Mouse (Mus musculus) small intestine, adult 2 months (tissue): ENCODE measurements around the gene Rnf214. TPM values are rescaled to one million over a fixed set of nuclear protein-coding genes. Genes with fewer than 3 reads are reported as not detected.
"Not testable (repeated sequence)": the region's sequence is repeated elsewhere in the genome, so short reads cannot be mapped to it uniquely, and the experiment has no call there.

Experiments
- H3K27ac ChIP-seq: fragments of 200-500 bp; 2 replicates; pipeline ENCODE4 v1.5.1; 2012; ENCODE audit warnings: low read depth, low read length, control low read depth, inconsistent platforms; ENCODE audit not compliant: insufficient read depth
- H3K27me3 ChIP-seq: fragments of 200-500 bp; 2 replicates; pipeline ENCODE4 v1.6.1; 2012; ENCODE audit warnings: mild to moderate bottlenecking, moderate library complexity, low read length, inconsistent platforms; ENCODE audit not compliant: control insufficient read depth, insufficient read depth
- H3K36me3 ChIP-seq: fragments of 200-500 bp; 2 replicates; pipeline ENCODE4 v1.6.1; 2012; ENCODE audit warnings: mild to moderate bottlenecking, low read length, control low read depth, inconsistent platforms; ENCODE audit not compliant: control insufficient read depth, insufficient read depth
- H3K4me1 ChIP-seq: fragments of 200-500 bp; 2 replicates; pipeline ENCODE4 v1.6.1; 2012; ENCODE audit warnings: low read length, inconsistent platforms, mixed read lengths; ENCODE audit not compliant: control insufficient read depth, insufficient read depth, insufficient read length
- H3K4me3 ChIP-seq: fragments of 200-500 bp; 2 replicates; pipeline ENCODE4 v1.5.1; 2012; ENCODE audit warnings: low read depth, mild to moderate bottlenecking, control low read depth, inconsistent platforms, low read length, moderate library complexity
- CTCF ChIP-seq: fragments of 200-500 bp; IDR thresholded peaks from 2 replicates; pipeline ENCODE4 v1.5.1; 2012; ENCODE audit warnings: low read depth, mild to moderate bottlenecking, control low read depth, inconsistent platforms, low read length, moderate library complexity, mixed read lengths; ENCODE audit not compliant: insufficient replicate concordance, insufficient read length; ENCODE audit errors: extremely low read depth
- POLR2A ChIP-seq: fragments of 200-500 bp; IDR thresholded peaks from 2 replicates; pipeline ENCODE4 v1.6.1; 2012; ENCODE audit warnings: low read depth, mild to moderate bottlenecking, control low read depth, inconsistent platforms, low read length, moderate library complexity
- WGBS: fragments of 180-500 bp; shearing (Covaris S2); methylation state at CpG from one replicate; pipeline ENCODE4 v1.1.7; 2018; 5-methylcytosine and 5-hydroxymethylcytosine counted together
- polyA plus RNA-seq: library from polyadenylated mRNA; depleted of rRNA; stranded (reverse); fragments of >200 nt; gene quantifications from 2 replicates; pipeline ENCODE4 v1.2.3, GENCODE M21; 2012

The Rnf214 gene
- polyA plus RNA-seq, 1 experiment: 11.4 TPM

DNA sequence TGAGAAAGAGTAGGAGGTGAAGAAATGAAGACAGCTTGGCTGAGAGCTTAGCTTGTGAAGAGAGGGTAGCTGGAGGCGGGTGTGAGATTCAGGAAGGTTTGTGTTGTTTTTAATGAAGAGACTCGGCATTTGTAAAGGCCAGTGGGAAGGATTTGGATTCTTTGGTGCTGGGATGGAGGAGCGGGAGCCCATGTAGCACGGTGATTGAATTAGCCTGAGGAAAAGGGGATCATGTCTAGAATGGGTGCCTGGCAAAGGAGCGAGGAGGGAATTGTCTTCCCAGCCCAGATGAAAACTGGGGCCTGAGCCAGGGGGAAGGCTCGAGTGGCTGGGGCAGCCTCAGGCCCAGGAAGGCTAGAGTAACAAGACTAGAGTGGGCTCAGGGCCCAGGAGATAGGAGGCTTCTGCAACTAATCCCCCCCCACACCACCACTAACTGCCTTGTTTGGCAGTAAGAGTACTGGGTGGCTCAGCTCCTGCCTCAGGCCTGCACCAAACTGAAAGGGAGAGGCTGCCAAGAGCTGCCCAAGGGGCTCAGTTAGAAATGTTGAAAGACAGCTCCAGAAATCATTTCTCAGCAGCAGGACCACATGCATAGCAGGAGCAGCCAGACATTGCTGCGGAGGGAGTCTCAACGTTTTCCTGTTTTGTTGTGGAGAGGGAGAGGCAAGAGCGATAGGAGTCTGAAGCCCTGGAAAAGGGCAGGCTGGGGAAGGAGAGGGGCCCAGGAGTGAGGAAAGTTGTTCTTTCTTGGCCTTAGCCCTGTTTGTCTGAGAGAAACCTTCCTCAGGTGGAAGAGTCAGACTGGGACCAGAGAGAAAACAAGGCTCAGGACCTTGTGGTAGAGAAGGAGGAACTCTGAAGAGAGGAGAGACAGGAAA, 56.9 kb downstream of the Rnf214 start:
- 69% methylated on average over 9 of the region's 9 CpGs for WGBS

GRCm38 (mm10) chr9:45846891-45847460, 59.7 kb downstream of the Rnf214 start:
- 86% methylated on average over 5 of the region's 5 CpGs for WGBS
- Histone ChIP-seq H3K36me3 (no peaks in the 10 kb centered on the region), H3K27ac (no peak overlapping the region), H3K4me3 (no peak overlapping the region), H3K4me1 (peaks cover 2% of the 10 kb centered on the region; the same call in 1 of the 2 replicates), H3K27me3 (no peaks in the 10 kb centered on the region)
- TF ChIP-seq CTCF (no peak), POLR2A (no peak)

More for the DNA sequence above, 56.9 kb downstream of the Rnf214 start:
- TF ChIP-seq POLR2A (no peak), CTCF (no peak)
- Histone ChIP-seq H3K4me1 (peaks cover 2% of the 10 kb centered on the region; the same call in 1 of the 2 replicates), H3K27me3 (no peaks in the 10 kb centered on the region), H3K36me3 (no peaks in the 10 kb centered on the region), H3K4me3 (no peak overlapping the region), H3K27ac (0 out of 2 replicates have a peak overlapping the region, but pooled peaks have one; percentile 8)

GRCm38 (mm10) chr9:45846176-45846575, 60.5 kb downstream of the Rnf214 start:
- H3K27me3 ChIP-seq, H3K36me3 ChIP-seq, H3K4me1 ChIP-seq, H3K27ac ChIP-seq, H3K4me3 ChIP-seq: not testable (repeated sequence)
- 61% methylated on average over 2 of the region's 2 CpGs for WGBS

GRCm38 (mm10) chr9:45845541-45845940, 61.2 kb downstream of the Rnf214 start:
- Histone ChIP-seq H3K4me3 (no peak overlapping the region), H3K36me3 (no peaks in the 10 kb centered on the region), H3K27me3 (no peaks in the 10 kb centered on the region), H3K27ac (no peak overlapping the region), H3K4me1 (peaks cover 2% of the 10 kb centered on the region; the same call in 1 of the 2 replicates)
- whole genome bisulfite sequencing: 92% methylated on average over 3 of the region's 3 CpGs
- TF ChIP-seq CTCF (no peak), POLR2A (no peak)

GRCm38 (mm10) chr9:45843780-45844179, 62.9 kb downstream of the Rnf214 start:
- WGBS: 78% methylated on average over 1 of the region's 1 CpGs
- Histone ChIP-seq H3K4me1 (no peaks in the 10 kb centered on the region), H3K27me3 (no peaks in the 10 kb centered on the region), H3K4me3 (no peak overlapping the region), H3K36me3 (no peaks in the 10 kb centered on the region), H3K27ac (no peak overlapping the region)
- no peak for TF ChIP-seq POLR2A
- no peak for TF ChIP-seq CTCF

DNA sequence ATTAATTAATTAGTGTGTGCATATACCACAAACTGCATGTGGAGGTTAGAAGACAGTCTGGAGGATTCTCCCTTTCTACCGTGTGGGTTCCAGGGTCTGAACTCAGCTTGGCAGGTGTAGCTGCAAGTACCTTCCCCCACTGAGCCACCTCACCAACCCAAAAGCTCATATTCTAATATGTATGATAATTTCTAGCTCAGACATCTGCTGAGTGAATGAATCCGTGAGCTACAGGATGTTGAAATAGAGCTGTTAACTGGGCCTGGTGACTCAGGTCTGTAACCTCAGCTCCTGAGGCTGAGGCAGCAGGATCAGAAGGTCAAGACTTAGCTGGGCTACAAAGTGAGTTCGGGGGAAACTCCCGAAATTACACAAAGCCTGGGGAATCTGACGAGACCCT, 63.7 kb downstream of the Rnf214 start:
- H3K27ac ChIP-seq: no peak overlapping the region
- WGBS: 88% methylated on average over 5 of the region's 5 CpGs
- 0 out of 2 replicates have a peak, but pooled peaks cover 3% of the 10 kb centered on the region for H3K27me3 ChIP-seq
- TF ChIP-seq CTCF (no peak), POLR2A (no peak)
- no peaks in the 10 kb centered on the region for H3K36me3 ChIP-seq
- H3K4me1 ChIP-seq: 0 out of 2 replicates have a peak, but pooled peaks cover 2% of the 10 kb centered on the region
- H3K4me3 ChIP-seq: no peak overlapping the region

DNA sequence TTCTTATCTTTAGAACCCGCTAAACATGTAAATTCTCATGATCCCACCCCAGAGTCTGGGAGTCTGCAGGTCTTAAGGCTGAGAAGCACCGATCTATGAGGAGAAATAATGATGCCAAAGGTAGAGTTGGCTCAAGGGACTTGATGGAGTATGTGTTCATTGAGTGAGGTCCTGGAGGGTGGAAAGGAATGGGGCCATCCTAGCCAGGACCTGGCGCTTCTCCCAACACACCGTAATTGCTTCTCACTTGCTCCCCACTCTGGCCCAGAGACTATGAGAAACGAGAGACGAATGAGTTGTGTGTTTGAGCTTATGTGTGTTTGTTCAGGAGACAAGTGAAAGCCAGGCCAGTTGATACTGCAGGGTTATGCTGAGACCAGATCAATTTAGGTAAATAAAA, 65.3 kb downstream of the Rnf214 start:
- 70% methylated on average over 6 of the region's 6 CpGs for WGBS
- H3K27ac ChIP-seq: no peak overlapping the region
- 0 out of 2 replicates have a peak, but pooled peaks cover 2% of the 10 kb centered on the region for H3K4me1 ChIP-seq
- TF ChIP-seq POLR2A (no peak), CTCF (no peak)
- no peak overlapping the region for H3K4me3 ChIP-seq
- H3K36me3 ChIP-seq: no peaks in the 10 kb centered on the region
- H3K27me3 ChIP-seq: 0 out of 2 replicates have a peak, but pooled peaks cover 3% of the 10 kb centered on the region

DNA sequence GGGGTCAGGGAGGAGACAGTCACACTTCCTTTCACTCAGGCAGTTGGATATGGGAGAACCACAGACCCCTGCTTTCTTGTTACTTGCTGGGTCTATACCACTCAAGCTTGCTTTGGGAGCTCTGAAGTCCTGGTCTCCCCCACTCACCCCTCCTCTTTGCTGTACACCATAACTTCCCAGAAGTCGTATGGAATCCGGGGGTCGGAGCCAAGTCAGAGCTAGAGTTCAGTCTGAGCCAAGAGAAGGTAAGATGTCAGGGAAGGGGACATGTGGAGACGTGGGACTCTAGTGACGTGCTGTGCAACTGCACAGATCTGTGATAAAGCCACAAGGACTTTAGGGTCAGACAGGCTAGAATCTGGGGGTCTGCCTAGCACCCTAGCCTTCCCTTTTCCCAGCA, 66.4 kb downstream of the Rnf214 start:
- H3K27me3 ChIP-seq: 0 out of 2 replicates have a peak, but pooled peaks cover 3% of the 10 kb centered on the region
- H3K4me1 ChIP-seq: 0 out of 2 replicates have a peak, but pooled peaks cover 2% of the 10 kb centered on the region
- peak overlapping the region; percentile 7; the same call in 1 of the 2 replicates for H3K4me3 ChIP-seq
- H3K36me3 ChIP-seq: no peaks in the 10 kb centered on the region
- TF ChIP-seq POLR2A: no peak
- no peak for TF ChIP-seq CTCF
- no peak overlapping the region for H3K27ac ChIP-seq
- WGBS: 63% methylated on average over 5 of the region's 5 CpGs
